Mouse (Mus musculus) olfactory bulb, adult 2 months (tissue): ENCODE measurements at regions not wholly inside any gene's neighbourhood (a gene's known extent, or its start where the extent isn't known, plus 50 kb on each side); places are given as distances from the start of the nearest gene placed in this dataset.

Experiments used
- CTCF ChIP-seq: fragments of 200-500 bp; IDR thresholded peaks from 2 replicates; pipeline ENCODE4 v1.5.1; 2012; ENCODE audit warnings: low read depth, mild to moderate bottlenecking, low read length, moderate library complexity; ENCODE audit not compliant: insufficient read depth
- POLR2A ChIP-seq: fragments of 200-500 bp; IDR thresholded peaks from 2 replicates; pipeline ENCODE4 v1.6.1; 2012; ENCODE audit warnings: mild to moderate bottlenecking, low read depth, low read length, moderate library complexity; ENCODE audit not compliant: insufficient read depth

- no peak for TF ChIP-seq POLR2A
- TF ChIP-seq CTCF: no peak
Measured at GRCm38 (mm10) chr8:17602861-17603260, 1375.2 kb downstream of the Defb40 start.
